Mouse (Mus musculus) kidney, postnatal 0 days (tissue): Measurements from ENCODE around the gene Ugp2. TPM values are rescaled to one million over a fixed set of nuclear protein-coding genes. Genes with fewer than 3 reads are reported as not detected.

Source experiments
- ATAC-seq: fragments of 200-750 bp; cut with Nextera tagmentation; replicated peaks from 2 replicates; pipeline ENCODE4 v1.8.0; 2017; ENCODE audit warnings: low read depth, moderate number of reproducible peaks, moderate TSS enrichment, moderate library complexity; ENCODE audit not compliant: low FRiP score
- DNase-seq: peaks from one replicate; pipeline ENCODE4 v3.0.0-alpha.2; 2016; ENCODE audit warnings: low spot score
- H3K27ac ChIP-seq: fragments of 300-500 bp; sonication (generic); 2 replicates; pipeline ENCODE4 v1.5.1; 2014; ENCODE audit warnings: mild to moderate bottlenecking
- H3K27me3 ChIP-seq: fragments of 300-500 bp; sonication (generic); 2 replicates; pipeline ENCODE4 v1.6.1; 2014; ENCODE audit warnings: low read length, mixed read lengths; ENCODE audit not compliant: insufficient read depth
- H3K36me3 ChIP-seq: fragments of 300-500 bp; sonication (generic); 2 replicates; pipeline ENCODE4 v1.6.1; 2014; ENCODE audit warnings: low read length, mixed read lengths; ENCODE audit not compliant: insufficient read depth
- H3K4me1 ChIP-seq: fragments of 300-500 bp; sonication (generic); replicated peaks from 2 replicates; pipeline ENCODE4 v1.6.1; 2014; ENCODE audit warnings: antibody characterized with exemption, low read length, mixed read lengths; ENCODE audit not compliant: insufficient read depth
- H3K4me2 ChIP-seq: fragments of 300-500 bp; sonication (generic); 2 replicates; pipeline ENCODE4 v1.6.1; 2014; ENCODE audit warnings: mild to moderate bottlenecking, low read length, moderate library complexity, mixed read lengths
- H3K4me3 ChIP-seq: fragments of 300-500 bp; sonication (generic); replicated peaks from 2 replicates; pipeline ENCODE4 v1.5.1; 2014; ENCODE audit warnings: low read depth, low read length
- H3K9ac ChIP-seq: fragments of 300-500 bp; sonication (generic); 2 replicates; pipeline ENCODE4 v1.6.1; 2014; ENCODE audit warnings: low read depth, low read length
- H3K9me3 ChIP-seq: fragments of 300-500 bp; sonication (generic); replicated peaks from 2 replicates; pipeline ENCODE4 v1.6.1; 2016; ENCODE audit warnings: low read length, inconsistent platforms, mixed read lengths
- CTCF ChIP-seq: IDR thresholded peaks from 2 replicates; pipeline ENCODE4 v1.5.1; 2016; ENCODE audit warnings: antibody characterized with exemption, low read depth, mild to moderate bottlenecking, moderate library complexity
- WGBS: fragments of 180-500 bp; shearing (Covaris S2); extraction: QIAGEN DNeasy Blood & Tissue Kit; methylation state at CpG from one replicate; pipeline ENCODE4 v1.1.7; 2014; 5-methylcytosine and 5-hydroxymethylcytosine counted together
- polyA plus RNA-seq: library from polyadenylated mRNA; unstranded; fragments of >200 nt; fragmentation: Nextera tagmentation; extraction: Ambion mirVana; gene quantifications from 2 replicates; pipeline ENCODE4 v1.2.1, GENCODE M21; 2015

Ugp2 gene
- 90.1 and 97.4 TPM in 2 replicates for polyA plus RNA-seq

DNA sequence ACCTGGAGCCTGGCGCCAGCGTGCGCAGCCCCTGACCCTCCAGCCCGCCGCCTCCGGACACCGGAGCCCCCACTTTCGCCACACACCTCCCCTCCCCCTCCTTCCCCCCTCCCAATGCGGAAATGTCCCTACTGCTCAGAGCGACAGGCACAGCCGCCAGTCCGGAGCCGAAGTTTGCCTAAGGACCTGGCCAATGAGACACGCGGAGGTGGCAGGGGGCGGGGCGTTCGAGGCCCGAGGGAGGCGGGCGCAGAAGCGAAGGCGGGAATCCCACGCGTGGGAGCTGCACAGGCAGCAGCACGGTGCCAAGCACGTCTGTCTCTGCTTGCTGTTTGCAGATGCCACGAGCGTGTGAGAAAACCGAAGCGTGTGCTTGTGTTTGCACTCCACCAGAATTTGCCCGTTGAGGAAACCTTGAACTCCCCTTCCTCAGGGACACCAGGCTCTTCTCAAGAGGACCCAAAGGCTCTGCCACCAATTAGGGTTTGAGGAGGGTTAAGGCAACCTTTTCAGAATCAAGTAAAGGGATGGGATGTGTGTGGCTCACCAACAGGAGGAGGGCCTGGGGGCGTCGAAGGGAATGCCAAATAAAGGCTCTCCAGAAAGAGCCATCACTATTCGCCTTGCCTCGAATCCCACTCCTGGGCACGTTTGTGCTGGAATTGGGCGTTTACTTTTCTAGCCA is at the start of gene Ugp2:
TSS of gene Ugp2 (minus strand) at position 80 of the 685 bp plus-strand sequence.
- Histone ChIP-seq H3K9ac (peak within 1 kb of the TSS; percentile 79), H3K27ac (peak within 1 kb of the TSS; percentile 96), H3K4me3 (peak within 1 kb of the TSS; percentile 76), H3K36me3 (no peaks in the 10 kb centered on the region), H3K4me1 (peaks cover 4% of the 10 kb centered on the region; the same call in 1 of the 2 replicates), H3K4me2 (peak within 1 kb of the TSS; percentile 70), H3K9me3 (no peaks in the 10 kb centered on the region), H3K27me3 (no peaks in the 10 kb centered on the region)
- peak; percentile 98 for DNase-seq
- ATAC-seq = peak; percentile 95
- 7% methylated on average over 37 of the region's 38 CpGs for WGBS
- no peak for TF ChIP-seq CTCF

DNA sequence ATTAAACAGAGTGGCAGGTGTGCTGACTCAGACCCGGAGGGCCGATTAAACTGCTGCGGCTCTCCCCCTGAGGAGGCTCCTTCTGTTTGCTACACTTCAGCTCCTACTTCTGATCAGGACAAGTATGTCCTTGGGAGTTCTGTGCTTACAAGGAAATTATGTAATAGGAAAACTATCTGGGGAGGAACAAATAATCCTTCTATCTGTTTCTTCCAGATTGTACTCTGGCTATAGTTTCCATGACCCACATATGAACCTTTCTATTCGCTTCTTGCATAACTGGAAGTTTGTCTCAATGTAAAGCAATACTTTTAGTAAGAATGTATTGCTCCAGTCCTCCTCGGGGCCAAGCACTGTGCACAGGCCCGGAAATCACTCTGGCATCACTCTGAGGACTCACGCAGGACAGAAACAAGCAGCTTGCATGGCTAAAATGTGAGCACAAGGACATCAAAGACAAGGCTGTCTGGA is 43.9 kb upstream of the Ugp2 start:
- Histone ChIP-seq H3K9ac (no peak overlapping the region), H3K27me3 (no peaks in the 10 kb centered on the region), H3K4me3 (no peak overlapping the region), H3K4me1 (no peaks in the 10 kb centered on the region), H3K36me3 (no peaks in the 10 kb centered on the region), H3K9me3 (no peaks in the 10 kb centered on the region), H3K4me2 (no peak overlapping the region), H3K27ac (no peak overlapping the region)
- ATAC-seq (no peak), DNase-seq (peak; percentile 21)
- 37% methylated on average over 7 of the region's 7 CpGs for WGBS
- TF ChIP-seq CTCF = no peak

DNA sequence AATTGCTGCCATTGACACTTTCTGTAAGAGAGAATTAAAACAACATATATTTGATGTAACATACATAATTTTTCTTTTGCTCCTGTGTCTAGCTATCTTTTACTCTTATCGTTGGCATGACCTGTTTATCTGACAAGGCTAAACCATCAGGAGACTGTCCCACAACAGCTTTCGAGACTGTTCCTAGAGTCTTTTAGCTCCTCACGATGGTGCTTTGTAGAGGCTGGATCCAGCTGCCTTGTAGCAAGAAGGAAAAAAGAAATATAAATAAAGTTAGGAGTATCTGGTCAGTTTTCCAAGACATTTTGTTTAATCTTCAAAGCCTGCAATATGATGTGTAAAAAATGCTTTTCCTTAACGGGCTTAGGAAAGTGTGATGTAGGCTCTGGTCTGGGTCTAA is 35.7 kb upstream of the Ugp2 start:
- H3K27ac ChIP-seq = no peak overlapping the region
- 83% methylated on average over 4 of the region's 4 CpGs for WGBS
- ATAC-seq = no peak
- no peaks in the 10 kb centered on the region for H3K27me3 ChIP-seq
- H3K4me2 ChIP-seq = no peak overlapping the region
- H3K4me3 ChIP-seq = no peak overlapping the region
- H3K9me3 ChIP-seq = no peaks in the 10 kb centered on the region
- H3K36me3 ChIP-seq = no peaks in the 10 kb centered on the region
- no peak overlapping the region for H3K9ac ChIP-seq
- no peak for DNase-seq
- H3K4me1 ChIP-seq = no peaks in the 10 kb centered on the region
- TF ChIP-seq CTCF = no peak

DNA sequence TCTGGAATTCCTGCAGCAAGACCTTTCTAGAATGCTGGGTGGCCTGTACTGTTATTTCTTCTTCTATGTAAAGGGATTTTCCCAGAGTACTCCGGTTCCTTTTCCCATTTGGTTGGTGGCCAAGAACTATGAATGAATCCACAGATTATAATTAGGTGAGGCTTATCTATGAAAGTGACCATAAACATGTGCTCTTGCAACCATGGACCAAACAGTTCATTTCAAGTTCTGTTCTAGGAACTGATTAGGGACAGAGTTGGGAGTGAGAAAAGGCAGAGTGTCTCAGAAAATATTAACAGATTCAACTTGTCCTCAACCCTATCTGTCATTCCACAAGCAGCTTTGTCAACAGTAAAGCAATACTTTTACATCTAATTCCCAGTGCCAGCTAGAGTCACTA is 35.1 kb upstream of the Ugp2 start:
- Histone ChIP-seq H3K9me3 (no peaks in the 10 kb centered on the region), H3K4me2 (no peak overlapping the region), H3K9ac (no peak overlapping the region), H3K27ac (no peak overlapping the region), H3K36me3 (no peaks in the 10 kb centered on the region), H3K4me1 (no peaks in the 10 kb centered on the region), H3K4me3 (no peak overlapping the region), H3K27me3 (no peaks in the 10 kb centered on the region)
- no peak for TF ChIP-seq CTCF
- 78% methylated on average over 1 of the region's 1 CpGs for whole genome bisulfite sequencing
- no peak for DNase-seq
- ATAC-seq = no peak

DNA sequence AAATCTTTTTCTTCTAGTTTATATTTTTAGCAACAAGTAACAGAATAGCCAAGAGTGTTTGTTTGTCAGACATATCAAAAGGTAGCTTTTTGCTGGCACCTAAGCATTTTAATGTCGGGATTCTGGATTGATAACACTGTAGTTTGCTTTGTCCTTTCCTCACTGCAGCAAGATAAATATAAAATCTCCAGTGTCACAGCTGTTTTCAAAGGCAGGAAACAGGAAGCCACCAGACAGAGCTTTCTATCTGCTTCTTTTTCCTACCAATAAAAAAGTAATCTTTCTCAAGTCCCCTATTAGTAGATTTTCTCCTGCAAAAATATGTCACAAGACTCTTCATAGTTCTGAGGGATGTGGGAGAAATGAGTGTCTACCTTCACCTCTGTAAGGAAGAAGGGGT is 32.9 kb upstream of the Ugp2 start:
- Histone ChIP-seq H3K4me3 (no peak overlapping the region), H3K4me2 (no peak overlapping the region), H3K27me3 (no peaks in the 10 kb centered on the region), H3K36me3 (no peaks in the 10 kb centered on the region), H3K27ac (no peak overlapping the region), H3K4me1 (no peaks in the 10 kb centered on the region), H3K9me3 (no peaks in the 10 kb centered on the region), H3K9ac (no peak overlapping the region)
- TF ChIP-seq CTCF = no peak
- peak; percentile 25 for DNase-seq
- ATAC-seq = no peak
- 42% methylated on average over 1 of the region's 1 CpGs for WGBS

DNA sequence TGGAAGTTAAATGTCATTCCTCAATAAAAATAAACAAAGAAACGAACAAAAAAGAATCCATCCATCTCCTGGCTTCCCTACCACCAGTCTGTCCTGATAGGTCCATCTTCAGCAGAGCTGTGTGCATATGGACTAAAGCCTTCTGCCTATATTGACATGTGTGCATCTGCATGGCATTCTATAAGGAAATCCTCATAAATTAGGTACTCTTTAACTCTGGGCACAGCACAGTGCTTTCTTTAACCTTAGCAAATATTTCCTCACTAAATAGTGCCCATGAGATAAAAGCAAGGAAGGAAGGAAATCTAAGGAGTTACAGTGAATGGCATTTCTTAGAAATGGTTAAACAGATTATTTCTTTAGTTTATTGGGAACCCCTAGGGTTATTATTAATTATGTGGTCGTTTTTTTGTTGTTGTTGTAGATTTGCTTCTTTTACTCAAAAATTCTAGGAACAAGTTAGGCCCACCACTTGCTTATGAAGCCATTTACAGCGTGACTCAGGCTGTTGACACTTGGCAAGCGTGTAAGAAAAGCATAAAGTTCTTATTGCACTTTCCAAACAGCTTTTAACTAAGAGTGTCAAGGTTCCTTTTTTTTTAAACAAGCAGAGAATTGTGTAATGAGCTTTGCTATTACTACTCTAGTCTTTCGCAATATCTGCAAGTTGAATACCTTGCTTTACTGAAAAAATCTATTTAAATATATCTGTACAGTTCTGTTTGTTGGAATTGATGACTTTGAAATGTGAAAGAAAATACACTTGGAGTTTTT is 31.7 kb upstream of the Ugp2 start:
- no peak overlapping the region for H3K4me3 ChIP-seq
- no peak for TF ChIP-seq CTCF
- H3K4me2 ChIP-seq = no peak overlapping the region
- no peaks in the 10 kb centered on the region for H3K4me1 ChIP-seq
- peak; percentile 40 for DNase-seq
- ATAC-seq = no peak
- 58% methylated on average over 5 of the region's 5 CpGs for WGBS
- no peaks in the 10 kb centered on the region for H3K36me3 ChIP-seq
- H3K9me3 ChIP-seq = no peaks in the 10 kb centered on the region
- H3K27ac ChIP-seq = no peak overlapping the region
- no peaks in the 10 kb centered on the region for H3K27me3 ChIP-seq
- H3K9ac ChIP-seq = no peak overlapping the region
